Mouse (Mus musculus): Measurements from ENCODE around the gene Cdkal1.

The Cdkal1 gene

DNA sequence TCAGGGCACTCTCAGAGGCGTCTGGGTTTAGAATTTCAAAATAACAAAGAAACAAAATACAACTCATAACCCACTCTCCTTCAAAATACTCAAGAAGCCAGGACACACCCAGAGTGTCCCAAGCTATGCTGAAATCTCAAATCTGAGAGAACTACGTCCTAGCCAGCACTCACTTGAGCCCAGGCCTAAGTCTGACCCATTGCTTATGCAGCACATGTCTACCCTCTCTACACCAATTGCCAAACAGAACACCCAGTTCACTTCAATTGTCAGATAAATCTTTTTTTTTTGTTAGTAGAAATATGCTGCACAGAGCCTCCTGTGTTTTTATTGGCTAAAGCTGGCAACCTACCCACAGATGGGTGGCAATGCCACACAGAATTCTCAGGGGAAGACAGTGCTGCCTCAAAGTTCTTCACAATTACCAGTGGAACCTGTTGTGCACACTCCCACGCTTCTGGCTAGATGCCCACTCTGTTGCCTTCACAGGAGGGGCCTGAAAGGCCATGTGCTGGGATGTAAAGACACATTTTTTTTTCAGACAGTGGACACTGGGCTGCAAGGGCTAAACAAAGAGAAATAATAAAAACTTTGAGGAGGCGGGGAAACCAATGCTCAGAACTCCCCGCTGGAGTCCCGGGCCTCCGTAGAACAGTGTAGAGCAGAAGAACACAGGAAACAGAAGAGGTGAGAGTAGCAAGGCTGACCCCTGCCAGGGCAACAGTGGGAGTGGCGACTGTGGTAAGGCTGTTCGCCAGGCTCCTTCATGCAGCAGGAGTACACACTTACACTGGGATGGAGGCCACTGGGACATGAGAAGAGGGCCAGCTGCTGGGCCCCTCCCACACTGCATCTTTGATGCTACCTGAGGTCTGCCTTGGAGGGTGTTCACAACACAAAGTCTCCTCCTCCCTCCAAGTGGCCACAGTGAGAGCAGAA, 273.4 kb downstream of the Cdkal1 start:
- no peak for DNase-seq (ENCODE audit: low read depth, low spot score)

DNA sequence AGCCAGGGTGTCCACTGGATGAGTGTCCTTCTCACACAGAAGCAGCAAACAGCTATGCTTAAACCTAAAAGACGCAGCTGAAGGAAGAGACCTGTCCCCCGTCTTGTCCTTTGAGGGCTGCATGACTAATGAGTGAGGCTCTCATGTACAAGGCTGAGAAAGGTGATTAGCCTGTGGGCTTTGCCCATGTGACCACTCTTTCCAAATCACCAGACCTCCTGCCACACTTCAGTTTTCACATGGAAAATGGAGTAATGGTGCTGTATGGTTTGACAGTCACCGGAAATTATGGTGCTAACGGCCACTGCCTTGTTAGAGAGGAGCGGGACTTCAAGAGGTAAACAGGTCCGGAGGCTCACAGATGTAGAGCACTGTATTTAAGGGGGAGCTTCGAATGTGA, 274.7 kb downstream of the Cdkal1 start:
- no peak for DNase-seq (ENCODE audit: low read depth, low spot score)

DNA sequence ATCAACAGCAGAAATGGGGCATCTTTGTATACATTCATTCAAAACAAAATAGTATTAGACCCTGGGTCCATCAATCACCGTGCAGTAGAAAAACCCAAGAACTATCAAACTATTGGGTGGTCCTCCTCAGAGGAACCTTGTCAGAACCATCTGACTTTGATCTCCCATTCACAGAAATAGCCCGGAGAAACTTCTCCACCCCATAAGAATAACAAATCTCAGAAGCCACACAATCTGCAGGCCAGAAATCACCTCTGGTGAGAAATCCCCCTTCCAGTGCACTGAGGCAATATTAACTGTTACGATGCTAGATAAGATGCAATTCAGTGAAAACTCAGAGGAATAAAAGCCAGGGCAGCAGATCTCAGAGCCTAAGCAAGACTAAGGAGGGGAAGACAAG, 275.5 kb downstream of the Cdkal1 start:
- no peak for DNase-seq (ENCODE audit: low read depth, low spot score)

DNA sequence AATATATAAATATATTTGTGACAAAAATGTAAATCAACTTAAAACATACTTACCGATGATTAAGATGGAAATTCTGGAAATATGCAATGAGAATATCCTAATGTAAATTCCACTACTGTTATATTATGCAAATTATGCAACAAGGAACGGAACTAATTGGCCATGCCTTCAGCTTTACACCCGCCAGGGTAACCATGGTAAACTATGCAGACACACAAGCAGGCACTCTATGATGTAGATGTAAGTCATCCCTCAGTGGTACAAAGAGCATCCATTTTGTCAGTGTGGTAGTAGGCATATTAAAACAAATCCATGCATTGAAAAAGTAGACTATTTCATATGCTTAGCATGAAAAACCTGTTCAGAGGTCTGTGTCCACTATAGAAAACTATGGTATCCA, 276.9 kb downstream of the Cdkal1 start:
- no peak for DNase-seq (ENCODE audit: low read depth, low spot score)

DNA sequence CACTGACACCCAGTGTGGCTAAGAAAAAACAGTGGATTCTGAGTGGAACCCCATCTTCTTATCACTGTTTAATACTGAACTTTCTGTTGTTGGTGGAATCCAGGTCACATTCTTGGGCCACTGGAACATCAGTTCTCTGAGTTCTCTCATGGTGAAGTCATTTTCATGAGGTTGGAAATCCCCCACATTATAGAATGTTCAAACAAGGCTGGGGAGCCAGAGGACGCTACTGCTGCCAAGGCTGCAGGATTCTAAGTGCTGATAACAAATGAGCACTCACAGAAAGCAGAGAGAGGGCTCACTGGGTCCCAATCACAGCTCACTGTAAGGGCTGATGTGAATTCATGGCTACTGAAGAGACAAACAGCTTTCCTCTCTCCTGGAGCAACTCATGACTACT, 280.7 kb downstream of the Cdkal1 start:
- DNase-seq (ENCODE audit: low read depth, low spot score), result no peak

DNA sequence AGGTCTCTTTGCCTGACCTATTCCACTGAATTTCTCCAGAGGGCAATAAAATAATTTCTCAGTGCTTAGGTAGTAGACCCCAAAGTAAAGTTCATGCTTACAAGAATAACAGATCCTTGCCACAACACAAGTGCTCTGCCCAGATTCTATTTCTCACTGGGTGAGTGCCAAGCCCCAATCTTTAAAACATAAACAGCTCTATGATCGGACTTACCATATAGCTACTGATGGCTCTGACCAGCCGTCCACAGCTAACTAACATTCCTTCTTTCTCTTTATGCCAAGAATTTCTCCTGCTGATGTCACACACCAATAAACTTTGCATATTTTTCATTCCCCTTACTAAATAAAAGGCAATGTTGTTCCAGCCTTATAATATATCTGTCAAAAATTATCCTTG, 283.0 kb downstream of the Cdkal1 start:
- no peak for DNase-seq (ENCODE audit: low read depth, low spot score)

DNA sequence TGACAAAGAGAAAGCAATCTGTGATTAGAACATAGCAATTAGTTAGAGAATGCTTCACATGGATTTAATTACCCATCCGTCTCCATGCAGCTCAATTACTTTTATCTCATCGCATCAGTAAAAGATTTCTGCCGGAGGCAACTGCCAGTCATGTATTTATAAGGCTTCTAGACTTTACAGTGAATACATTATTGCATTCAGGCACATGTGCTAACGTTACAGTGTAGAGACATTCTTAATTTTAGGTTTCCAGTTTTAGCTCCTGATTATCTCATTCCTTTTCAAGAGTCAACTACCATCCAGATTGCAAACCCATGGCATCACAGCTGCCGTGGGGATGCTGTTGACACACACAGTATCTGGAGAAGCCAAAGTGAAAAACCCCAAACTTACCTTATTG, 289.8 kb downstream of the Cdkal1 start:
- no peak for DNase-seq (ENCODE audit: low read depth, low spot score)

DNA sequence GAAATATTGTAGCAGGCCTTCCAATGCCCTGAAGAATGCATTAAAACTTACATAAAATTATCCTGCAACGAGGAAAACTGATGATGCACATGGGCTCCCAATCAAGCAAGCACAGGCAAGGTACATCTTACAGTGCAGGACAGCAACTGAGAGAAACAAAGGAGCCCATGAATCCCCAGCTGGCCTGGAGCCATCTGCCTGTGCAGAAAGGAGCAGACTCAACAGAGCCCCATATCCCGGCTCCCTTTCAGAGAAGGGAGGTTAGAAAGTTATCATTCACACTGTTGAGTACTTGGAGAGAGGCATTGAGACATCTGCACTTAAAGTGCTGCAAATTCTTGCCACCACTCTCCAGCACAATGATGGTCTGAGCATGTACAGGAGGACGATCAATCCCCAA, 296.3 kb downstream of the Cdkal1 start:
- no peak for DNase-seq (ENCODE audit: low read depth, low spot score)

DNA sequence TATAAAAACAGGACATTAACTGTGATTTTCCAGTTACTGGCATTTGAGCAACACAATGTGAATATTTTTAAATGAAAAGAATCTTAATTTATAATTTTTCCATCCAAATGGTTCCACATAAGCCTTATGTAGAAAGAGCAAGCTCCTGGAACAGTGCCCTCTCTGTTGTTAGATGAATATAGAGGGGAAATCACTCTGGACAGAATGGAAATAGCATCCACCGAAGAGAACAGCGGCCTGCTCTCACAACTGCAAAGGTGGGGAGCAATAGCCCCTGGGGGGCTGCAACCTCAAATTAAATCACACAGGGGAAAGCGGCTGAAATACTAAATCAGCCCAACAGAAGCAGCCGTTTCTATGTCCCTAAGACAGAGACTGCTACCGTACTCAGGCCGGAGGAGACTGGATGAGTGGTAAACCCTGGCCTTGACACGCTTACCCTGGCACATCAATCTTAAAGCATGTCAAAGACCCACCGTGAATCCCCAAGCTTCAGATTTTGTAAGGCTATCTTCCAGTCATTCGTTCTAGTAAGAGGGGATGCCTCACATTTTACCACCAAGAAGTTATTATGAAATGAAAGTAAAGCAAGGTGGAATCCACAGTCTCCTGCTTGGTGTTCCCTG, 300.2 kb downstream of the Cdkal1 start:
- no peak for DNase-seq (ENCODE audit: low read depth, low spot score)

DNA sequence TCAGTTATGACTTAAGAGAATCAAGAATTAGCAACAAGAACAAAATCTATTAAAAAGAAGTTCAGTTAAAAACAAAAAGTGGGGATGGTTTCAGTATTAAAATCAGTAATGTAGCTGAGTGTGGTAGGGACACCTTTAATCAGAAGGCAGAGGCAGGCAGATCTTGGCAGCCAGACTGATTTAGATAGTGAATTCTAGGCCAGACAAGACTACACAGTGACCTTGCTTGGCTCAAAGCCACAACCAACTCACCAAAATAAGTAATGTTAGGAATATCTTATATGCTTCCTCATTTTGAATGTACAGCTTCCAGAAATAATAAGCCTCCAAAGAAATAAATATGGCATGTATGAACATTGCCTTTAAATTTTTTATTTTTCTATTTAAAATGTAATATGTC, 301.7 kb downstream of the Cdkal1 start:
- no peak for DNase-seq (ENCODE audit: low read depth, low spot score)

DNA sequence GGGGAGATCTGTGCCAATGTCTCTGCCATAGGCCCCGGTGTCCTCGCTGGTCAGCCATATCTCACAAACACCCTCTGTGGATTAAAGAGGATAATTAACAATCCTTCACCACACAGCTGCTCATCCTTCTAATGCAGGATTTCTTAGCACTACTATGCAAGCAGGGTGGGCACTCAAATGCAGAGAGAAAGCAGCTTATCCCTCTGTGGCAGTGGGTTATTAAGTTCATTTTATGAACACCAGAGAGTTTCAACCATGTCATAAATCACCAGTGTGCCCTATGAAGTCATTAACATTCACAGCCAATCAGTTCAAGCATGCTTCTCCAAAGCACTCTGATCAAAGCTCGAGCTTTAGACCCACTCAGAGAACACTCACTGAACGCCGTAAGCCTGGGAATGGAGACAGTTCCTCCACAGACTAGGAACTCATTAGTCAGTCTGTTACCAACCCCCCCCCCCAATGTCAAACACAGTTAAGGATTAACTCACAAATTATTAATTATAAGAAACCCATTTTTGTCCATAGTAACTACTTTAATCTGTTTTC, 303.1 kb downstream of the Cdkal1 start:
- DNase-seq (ENCODE audit: low read depth, low spot score), result peak; percentile 42

DNA sequence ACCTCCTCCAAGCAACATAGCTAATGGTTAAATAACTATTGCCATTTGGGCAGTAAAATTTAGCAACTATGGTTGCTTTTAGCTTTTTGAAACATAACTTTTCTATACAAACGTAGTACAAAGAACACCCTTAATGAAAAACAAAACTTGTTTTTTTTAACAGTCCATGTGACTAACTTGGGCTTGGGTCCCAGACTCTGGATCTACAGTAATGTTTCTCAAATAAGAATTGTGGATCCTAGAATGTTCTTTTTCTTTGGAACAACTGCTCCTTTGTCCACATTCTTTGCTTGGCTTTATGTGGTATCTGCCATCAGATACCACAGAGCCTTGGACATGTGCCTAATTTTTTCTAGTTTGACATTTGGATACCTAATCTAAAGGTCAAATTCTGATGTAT, 304.6 kb downstream of the Cdkal1 start:
- DNase-seq (ENCODE audit: low read depth, low spot score), result no peak

DNA sequence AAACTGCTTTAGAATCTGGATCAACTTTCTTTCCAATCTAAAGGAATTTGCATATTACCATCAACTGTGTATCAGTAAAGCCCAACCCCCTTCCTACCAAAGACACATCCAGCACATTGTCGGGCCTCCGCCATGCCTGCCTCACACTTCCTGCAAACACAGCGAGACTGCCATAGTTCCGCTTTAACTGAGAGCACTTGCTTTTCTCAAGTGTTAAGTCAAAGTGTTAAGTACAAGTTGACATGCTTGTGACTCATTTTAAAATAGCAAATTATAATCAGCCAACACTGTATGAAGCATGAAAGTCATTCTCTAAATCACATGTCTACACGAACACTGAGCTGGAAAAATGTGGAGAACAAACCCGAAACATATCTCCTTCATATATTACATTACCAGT, 305.3 kb downstream of the Cdkal1 start:
- DNase-seq (ENCODE audit: low read depth, low spot score), result no peak

DNA sequence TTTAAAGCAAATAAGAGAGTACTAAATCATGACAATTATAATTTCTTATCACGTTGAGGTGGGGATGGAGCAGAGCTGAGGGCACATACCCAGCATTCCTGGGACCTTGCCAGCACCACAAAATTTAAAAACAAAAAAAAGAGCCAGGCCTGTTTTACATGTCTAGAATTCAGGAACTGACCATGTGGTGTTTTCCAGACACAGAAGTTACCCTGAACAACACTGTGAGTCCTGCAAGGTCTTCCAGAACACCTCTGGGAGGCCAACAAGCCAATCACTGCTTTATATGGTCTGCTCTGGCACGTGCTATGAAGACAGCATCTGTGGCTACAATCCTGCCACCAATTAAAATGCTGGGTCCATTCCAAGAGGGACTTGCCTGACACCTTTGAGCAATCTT, 305.7 kb downstream of the Cdkal1 start:
- no peak for DNase-seq (ENCODE audit: low read depth, low spot score)

DNA sequence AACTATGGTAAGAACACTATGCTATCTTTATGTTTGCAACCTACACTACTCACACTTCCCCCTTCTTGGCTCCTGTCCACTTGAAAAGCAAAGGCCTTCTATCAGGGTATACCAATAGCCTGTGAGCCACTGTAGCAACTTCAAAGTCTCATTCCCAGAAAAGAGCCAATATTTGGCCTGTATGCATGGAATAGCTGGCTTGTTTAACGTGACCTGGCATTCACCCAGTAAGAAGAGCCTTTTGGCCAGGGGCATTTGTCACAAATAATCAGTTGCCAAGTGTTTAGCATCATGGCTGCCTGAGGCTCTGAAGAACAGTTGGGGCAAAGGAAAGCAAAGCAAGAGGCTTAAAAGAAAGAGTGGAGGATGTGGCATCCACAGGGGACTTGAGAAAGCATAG, 317.6 kb downstream of the Cdkal1 start:
- no peak for DNase-seq (ENCODE audit: low read depth, low spot score)

DNA sequence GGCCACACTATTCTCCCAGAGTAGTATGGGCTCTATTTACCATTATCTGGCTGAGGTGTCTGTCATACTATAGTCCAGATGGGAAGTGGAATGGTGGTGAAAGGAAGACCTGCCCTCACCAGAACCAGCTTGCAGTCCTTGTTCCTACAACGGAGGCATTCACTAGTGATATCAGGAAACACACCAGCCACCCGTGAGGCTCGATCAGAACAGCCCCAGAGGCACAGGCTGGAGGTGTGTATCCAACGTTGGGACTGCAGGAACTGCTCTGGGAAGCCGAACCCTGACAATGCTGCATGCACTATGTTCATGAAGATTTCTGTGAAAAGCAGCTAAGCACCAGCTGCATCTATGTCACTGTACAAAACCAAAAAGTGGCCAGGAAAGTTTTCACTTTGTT, 321.9 kb downstream of the Cdkal1 start:
- no peak for DNase-seq (ENCODE audit: low read depth, low spot score)

DNA sequence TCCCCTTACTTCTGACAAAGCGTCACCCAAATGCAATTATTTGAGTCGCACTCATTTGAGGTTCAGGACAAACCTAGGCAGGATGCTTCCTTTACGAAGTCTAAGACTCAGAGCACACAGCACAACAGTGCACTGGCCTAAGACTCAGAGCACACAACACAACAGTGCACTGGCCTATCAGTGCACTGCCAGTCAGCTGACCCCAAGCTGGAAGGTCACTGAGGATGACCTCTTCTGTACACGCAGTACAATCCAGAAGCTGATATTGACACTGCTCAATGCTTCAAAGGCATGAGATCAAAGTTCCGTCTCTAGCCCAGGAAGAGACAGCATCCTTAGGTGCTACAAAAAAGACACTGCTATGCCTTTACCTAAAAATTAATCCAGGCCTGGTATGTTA, 327.1 kb downstream of the Cdkal1 start:
- DNase-seq (ENCODE audit: low read depth, low spot score), result no peak

DNA sequence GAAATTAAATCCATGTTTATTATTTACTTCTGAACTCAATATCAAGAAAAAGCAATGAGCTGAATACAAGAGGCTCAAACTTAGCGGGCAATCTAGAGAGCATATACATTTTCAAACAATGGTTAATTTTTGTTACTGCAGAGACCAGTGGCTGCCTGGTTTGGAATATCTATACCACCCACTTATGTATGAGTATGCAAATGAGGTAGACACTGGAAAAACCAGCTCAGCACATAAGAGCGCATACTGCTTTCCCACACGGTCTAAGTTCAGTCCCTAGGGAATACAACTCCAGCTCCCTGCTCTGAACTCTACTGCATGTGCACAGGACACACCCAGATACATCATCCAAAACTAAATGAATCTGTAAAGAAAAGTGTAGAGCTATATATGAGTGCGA, 334.2 kb downstream of the Cdkal1 start:
- DNase-seq (ENCODE audit: low read depth, low spot score), result no peak

DNA sequence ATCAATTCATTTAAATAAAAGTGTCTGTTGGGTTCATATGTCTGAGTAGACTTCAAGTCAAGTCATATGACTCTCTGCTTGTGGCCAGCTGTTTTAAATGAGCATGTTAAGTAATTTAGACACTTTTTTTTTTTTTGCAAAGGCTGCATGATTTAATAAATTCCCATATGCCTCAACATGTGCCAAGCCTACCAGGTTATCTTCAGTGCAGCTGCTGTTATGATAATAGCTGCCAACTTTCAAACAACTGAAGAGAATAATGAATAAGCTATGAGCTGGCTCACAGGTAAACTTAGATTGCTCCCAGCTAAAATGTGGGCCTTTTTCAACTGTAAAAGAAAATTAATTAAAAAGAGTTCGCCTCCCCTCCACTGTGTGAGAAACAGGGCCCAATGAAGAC, 341.4 kb downstream of the Cdkal1 start:
- DNase-seq (ENCODE audit: low read depth, low spot score), result no peak

DNA sequence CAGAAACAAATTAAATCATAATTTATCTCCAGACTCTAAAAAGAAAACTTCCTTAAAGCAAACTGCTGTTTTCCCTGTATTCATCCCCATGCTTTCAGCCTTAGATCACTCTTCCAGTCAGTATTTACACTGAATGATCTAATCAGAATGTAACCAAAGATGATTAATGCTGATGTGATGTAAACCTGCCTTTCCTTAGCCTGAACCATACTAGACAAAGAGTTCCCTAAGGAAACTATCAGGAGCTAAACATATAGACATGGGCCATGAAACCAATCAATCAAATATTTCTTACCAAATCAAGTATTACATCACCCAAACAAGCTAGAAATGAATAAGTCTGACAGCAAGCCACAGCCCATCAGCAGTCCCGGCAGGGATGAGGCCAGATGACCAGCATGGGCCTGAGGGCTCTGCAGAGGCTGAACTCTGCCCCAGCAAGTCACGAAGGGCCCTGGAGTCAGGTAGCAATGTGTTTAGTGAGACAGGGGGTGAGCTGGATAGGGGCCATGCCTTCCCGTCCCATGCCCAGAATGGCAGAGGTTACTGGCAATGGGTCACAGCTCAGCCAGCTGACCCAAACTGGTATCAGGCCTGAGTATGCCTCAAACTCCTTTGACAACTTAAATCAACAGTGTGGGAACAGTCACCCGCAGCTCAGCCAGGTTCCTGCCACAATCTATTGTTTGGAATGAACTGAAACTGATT, 350.5 kb downstream of the Cdkal1 start:
- DNase-seq (ENCODE audit: low read depth, low spot score), result no peak

DNA sequence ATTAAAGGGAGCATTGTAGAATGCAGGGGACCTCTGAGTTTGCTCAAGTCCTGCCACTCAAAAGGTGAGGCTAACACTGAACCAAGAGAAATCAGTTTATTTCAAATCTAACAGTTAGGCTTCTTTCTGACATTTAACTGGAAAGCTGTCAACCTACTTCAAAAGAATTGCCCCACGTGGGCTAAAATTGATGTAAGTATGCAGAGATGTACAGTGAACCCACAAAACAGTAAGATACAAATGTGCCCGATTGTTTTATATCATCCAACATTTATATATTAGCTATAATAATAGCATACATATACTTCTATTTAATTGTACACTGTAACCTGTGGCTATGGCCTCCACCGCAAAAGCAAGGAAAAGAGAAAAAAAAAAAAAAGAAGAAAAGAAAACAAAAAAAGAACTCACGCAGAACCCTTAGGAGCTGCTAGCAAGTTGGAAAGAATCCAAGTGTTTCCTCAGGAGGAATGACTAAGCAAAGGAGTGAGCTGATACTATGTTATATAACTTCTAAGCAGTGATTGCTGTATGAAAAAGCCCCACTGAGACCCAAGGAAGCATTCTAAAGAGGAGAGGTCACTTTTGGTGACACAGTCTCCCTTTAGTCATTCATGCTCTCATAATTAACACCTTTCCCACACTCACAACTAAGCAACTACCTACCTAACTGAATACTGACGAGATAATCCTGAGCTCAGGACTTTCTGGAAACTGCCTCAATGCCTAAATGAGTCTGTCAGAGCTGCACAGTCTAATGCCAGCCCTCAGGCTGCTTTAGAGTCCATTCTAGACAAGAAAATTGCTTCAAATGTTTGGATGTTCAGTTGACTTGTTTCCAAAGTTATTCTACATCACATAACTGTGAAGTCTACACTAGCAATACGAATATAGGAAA, 352.1 kb downstream of the Cdkal1 start:
- no peak for DNase-seq (ENCODE audit: low read depth, low spot score)

Measured in forelimb bud, embryonic 11.5 days (tissue).